Mouse (Mus musculus) testis, postnatal 14 days (tissue): Measurements from ENCODE around the gene 4930447C04Rik.

Experiments used
- DNase-seq: peaks from one replicate; pipeline ENCODE4 v3.0.0; 2021; ENCODE audit warnings: low spot score

The 4930447C04Rik gene

GRCm38 (mm10) chr12:72943574-72944110 is 3.1 kb upstream of the 4930447C04Rik start:
- no peak for DNase-seq

DNA sequence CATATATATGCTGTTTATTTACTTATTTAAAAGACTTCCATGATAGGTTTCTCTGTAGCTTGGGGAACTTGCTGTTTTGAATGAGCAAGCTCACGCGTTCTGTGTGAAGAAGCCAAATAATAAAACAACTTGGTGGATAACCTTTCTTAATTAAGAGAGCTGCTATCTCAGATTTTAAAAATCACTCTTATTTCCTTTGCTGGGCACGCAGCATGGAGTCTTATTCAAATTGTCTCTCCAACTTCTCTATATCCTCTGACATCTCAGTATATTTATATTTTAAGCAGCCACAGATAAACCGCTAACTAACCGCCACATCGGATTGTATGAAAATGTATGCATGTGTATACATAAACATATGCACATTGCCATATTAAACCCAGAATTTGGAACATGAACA is 1.6 kb upstream of the 4930447C04Rik start:
- DNase-seq: no peak

GRCm38 (mm10) chr12:72941398-72942051 is 951 bp upstream of the 4930447C04Rik start:
- no peak for DNase-seq

DNA sequence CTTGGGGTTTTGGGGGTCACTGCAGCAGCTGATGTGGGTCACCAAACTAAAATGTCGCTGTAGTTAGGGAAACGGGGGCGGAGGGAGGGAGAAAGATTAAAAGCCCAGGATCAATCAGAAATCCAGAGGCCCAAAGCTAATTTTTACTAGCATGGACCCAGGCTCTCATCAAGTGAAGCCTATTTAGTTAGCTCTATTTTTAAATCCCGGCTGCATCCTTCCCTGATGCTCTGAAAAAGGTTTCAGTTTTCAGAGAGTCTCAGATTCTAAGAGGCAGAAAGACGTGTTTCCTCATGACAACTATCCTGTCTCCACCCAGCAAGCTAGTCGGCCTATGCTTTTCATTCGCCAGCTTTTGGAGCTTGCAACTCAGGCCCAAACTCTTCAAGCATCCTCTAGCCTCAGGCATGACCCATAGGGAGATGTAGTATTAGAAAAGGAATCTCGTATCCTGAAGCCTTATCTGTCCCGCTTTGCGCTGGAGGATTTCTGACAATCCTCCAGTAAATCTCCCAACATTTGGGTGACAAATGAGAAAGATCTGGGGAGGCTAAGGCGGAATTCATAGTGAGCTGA is 336 bp upstream of the 4930447C04Rik start:
- DNase-seq: no peak

DNA sequence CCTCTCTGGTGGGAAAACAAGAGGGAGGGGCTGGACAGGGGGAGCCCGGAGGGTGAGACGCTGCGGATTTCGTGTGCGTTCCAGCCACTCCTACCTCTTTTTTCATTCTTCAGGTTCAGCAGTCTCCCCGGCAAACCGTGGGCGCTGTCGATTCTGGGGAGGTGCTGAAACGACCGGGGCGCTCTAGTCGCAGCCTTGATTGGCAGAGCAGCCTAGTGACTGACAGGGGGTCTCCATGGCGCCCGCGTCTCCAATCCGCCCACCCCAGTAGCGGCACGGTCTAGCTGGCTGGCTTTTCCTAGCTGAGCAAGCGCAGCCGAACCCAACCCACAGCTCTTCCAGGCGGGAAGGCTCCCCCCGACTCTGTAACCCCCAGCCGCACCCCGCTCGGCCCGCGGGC is 958 bp downstream of the 4930447C04Rik start, which contains the start of gene Six6:
TSS of gene Six6 (plus strand) at position 277 of the 400 bp plus-strand sequence.
- peak; percentile 29 for DNase-seq

DNA sequence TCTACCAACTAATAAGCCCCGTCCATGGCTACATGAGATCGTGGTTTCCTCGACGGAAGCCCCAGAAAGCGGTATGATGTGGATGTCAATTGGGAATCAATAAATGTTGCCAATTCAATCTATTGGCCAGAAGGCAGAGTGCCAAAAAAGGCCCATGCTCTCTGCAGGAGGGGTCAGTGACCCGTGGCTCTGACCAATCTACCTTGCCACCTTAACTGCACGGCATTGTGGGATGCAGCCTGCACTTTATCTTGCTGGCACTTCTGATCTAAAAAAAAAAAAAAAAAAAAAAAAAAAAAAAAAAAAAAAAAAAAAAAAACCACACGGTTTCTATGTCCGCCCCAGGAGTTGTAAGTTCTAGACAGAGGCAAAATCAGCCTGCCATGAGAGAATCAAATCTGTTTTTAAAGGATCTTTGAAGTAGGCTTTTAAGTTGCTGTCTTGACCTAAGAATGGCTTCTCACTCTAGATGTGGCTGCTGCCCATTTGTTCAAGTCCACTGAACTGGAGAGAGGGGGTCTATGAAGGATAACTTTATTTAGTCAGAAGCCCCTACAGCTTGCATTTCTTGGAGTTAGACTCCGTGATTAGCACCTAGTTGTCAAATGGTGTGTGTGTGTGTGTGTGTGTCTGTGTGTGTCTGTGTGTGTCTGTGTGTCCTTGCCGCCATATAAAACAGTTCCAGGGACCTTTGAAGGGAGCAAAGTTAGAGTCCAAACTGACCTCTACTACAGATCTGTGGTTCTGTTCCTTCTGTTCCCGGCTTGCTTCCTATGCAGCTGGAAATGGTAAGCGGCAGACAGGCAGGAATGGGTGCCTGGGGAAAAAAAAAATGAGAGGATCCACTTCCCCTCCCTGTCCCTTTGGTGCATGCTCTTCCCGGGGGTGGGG is 1.7 kb downstream of the 4930447C04Rik start:
- DNase-seq: no peak

- DNase-seq: no peak
Measured at GRCm38 (mm10) chr12:72938176-72938575, 2.4 kb downstream of the 4930447C04Rik start.

- DNase-seq: no peak
Measured at GRCm38 (mm10) chr12:72937537-72938120, 2.9 kb downstream of the 4930447C04Rik start.

DNA sequence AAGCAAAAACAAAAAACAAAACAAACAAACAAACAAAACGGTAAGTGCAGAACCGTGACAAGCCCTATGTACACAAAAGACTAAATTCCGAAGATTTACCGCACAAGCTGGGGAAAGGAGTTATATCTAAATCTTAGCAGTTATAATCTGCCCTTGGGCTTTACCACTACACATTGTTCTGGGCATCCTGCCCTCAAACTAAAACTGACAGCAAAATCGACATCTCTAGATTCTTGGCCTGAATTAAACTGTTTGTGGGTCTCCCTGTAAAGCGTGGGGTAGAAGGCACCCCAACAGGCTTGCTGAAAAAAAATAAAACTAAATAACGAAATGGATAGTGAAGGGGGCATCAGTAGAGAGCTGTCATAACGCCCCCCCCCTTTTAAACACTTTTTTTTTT is 3.8 kb downstream of the 4930447C04Rik start:
- no peak for DNase-seq

DNA sequence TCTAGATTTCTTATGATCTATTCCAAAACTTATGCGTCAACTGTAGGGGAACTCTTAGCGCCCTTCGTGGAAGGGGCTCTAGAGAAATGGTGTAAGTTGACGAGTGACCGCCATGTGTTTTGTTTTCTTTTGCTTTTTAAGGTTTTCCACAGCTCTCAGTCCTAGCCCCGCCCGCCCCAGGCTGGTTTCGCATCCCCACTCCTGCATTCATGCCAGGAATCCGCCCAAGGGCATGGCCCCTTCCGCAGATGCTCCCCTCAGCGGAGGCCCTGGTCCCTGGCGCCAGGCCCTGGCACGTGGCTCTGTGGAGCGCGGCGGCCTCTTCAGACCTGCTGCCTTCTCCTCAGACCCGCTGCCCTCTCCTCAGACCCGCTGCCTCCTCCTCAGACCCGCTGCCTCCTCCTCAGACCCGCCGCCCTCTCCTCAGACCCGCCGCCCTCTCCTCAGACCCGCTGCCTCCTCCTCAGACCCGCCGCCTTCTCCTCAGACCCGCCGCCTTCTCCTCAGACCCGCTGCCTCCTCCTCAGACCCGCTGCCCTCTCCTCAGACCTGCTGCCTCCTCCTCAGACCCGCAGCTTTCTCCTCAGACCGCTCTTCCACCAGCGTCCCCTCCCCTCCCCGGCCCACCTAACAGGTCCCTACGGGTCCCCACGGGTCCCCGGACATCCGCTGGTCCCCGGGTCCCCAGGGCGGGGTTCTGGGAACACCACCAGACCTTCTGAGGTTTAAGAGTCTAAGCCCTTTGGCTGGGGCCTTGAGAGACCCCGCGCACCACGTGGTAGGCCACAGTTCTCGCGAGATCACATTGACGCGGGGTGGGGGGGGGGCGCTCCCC is 23.2 kb downstream of the 4930447C04Rik start:
- DNase-seq: peak; percentile 90

DNA sequence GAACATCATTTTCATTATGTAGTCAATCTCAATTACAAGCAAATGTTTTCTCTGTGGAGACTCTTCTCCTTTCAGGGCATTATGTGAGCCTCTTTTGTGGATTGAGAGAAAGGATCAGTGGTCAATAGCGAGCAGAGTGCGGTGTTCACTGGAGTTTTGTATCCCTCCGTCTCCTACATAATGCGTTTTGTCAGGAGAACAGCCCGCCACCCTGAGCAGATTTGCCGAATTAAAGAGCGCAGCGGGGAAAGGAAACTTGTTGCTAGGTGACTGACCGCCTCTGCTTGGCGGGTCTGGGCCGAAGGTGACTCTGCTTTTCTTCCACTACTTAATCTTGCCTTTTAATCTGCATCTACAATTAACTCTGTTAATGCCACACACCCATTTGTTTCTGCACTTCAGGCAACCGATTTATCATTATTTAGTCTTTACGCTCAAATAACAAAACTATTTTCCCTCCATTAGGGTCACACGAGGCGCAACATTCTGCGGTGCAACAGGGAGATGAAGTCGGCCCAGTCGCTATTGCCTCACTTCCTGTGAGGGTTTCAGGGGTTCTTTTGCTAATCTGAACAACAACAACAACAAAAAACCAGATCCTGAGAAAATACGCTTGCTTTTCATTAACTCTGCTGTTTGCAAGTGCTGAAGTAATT is 86.1 kb downstream of the 4930447C04Rik start:
- DNase-seq: no peak

DNA sequence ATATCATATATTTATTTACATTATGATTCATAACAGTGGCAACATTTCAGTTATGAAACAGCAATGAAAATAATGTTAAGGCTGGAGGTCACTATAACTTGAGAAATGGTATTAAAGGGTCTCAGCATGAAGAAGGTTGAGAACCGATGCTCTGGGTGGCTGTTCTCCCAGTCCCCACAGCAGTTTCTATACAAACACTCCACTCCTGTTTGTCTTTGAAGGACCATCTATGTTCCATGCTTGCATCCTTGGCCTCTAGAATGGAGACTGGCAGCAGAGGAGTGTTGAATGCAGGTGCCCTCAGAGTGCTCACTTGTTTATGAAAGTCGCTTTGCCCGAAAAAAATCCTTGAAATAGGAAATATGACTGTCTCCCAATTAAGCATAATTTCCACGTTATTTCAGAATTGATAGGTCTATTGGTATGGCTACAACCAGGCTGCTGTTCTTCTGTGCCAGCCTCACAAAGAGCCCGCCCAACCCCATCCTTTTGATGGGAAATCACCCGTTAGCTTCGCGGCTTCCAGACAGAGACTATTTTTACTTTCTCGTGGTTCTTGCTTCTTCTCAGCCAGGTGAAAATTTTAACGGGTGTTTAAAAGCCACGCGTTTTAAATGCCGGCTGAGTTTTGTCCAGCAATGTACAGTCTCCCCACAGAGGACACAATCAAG is 87.0 kb downstream of the 4930447C04Rik start:
- DNase-seq: no peak

DNA sequence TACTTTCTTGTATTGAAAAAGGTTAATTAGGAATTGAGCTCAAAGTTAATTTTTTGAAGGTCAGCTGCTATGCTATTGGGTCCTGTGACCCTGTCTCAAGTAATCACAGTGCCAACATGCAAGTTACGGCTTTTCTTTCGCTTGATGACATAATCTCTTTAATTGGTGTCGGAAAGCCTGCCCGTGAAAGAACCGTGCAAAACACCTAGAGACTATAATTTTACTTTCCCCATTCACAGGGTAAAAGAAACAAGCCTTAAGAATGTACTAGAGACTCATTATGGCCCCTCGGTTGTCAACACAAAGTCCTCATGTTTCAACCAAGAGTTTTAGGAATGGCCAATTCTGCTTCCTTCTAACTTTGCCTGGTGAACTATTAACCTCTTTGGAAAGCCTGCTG is 88.3 kb downstream of the 4930447C04Rik start:
- no peak for DNase-seq

- DNase-seq: no peak
Measured at GRCm38 (mm10) chr12:72850146-72850545, 90.4 kb downstream of the 4930447C04Rik start.

DNA sequence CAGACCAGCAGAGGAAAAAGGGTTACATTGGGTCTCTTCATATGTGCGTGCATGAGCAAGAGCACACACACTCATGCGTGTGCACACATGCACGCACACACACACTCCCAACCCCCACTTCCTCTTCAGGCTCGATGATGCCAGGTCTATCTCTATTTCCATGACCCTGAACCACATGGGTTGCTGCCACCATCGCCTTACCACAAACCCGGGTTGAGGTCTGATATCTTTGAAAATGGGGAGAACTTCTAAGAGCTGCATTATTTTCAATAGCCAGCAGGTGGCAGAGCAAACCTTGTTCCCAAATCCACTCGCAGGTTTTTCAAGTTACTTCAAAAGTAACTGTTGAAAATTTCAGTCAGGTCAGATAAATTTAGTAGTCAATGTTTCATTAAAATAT is 92.8 kb downstream of the 4930447C04Rik start:
- DNase-seq: no peak

GRCm38 (mm10) chr12:72845946-72846345 is 94.6 kb downstream of the 4930447C04Rik start:
- DNase-seq: no peak

GRCm38 (mm10) chr12:72843973-72844620 is 96.5 kb downstream of the 4930447C04Rik start:
- peak; percentile 71 for DNase-seq

GRCm38 (mm10) chr12:72843555-72843954 is 97.0 kb downstream of the 4930447C04Rik start:
- no peak for DNase-seq

DNA sequence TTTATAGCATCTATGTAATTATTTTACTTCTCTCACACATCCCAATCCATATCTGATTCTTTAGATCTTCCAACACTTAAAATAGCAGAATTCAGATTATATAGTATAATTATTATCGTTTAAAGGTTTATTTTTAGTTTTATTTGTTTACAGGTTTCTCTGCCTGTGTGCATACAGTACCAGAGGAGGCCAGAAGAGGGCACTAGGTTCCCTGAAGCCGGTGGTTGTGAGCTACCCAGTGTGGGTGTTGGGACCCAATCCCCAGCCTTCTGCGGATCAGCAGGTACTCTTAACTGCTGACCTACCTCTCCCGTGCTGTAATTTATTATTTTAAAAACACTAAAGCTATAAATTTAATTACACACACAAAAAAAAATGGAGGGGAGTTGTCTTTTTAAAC is 97.4 kb downstream of the 4930447C04Rik start:
- no peak for DNase-seq

DNA sequence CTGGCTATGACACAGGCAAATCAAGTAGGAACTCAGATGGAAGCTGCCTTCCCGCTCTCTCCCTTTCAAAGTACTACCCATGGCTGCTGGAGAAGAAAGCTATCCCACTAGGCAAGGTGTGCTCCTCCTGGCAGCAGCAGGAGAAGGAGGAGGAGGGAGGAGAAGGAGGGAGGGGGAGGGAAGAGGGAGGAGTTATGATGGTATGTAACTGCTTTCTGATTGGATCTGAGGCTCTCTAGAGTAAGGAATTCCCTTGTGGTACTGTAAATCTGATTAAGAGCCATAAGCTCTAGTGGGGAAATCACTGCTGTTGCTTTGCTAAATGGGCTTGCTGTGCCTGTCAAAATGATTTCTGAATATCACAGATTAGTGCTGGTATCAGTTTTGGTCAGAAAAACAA is 99.1 kb downstream of the 4930447C04Rik start:
- no peak for DNase-seq
